Mouse (Mus musculus) midbrain, embryonic 15.5 days (tissue): ENCODE results near the gene Gm10639. TPM values are rescaled to one million over a fixed set of nuclear protein-coding genes. Genes with fewer than 3 reads are reported as not detected.

ENCODE experiments used
- ATAC-seq: fragments of 200-750 bp; cut with Nextera tagmentation; replicated peaks from 2 replicates; pipeline ENCODE4 v1.8.0; 2017; ENCODE audit warnings: moderate TSS enrichment
- H3K27ac ChIP-seq: fragments of 300-500 bp; sonication (generic); 2 replicates; pipeline ENCODE4 v1.5.1; 2015; ENCODE audit warnings: mild to moderate bottlenecking, inconsistent platforms
- H3K27me3 ChIP-seq: fragments of 300-500 bp; sonication (generic); replicated peaks from 2 replicates; pipeline ENCODE4 v1.6.1; 2015; ENCODE audit warnings: inconsistent platforms
- H3K36me3 ChIP-seq: fragments of 300-500 bp; sonication (generic); replicated peaks from 2 replicates; pipeline ENCODE4 v1.6.1; 2015; ENCODE audit warnings: inconsistent platforms
- H3K4me1 ChIP-seq: fragments of 300-500 bp; sonication (generic); 2 replicates; pipeline ENCODE4 v1.6.1; 2015; ENCODE audit warnings: inconsistent platforms
- H3K4me2 ChIP-seq: fragments of 300-500 bp; sonication (generic); 2 replicates; pipeline ENCODE4 v1.6.1; 2015; ENCODE audit warnings: inconsistent platforms, mild to moderate bottlenecking, moderate library complexity
- H3K4me3 ChIP-seq: fragments of 300-500 bp; sonication (generic); 2 replicates; pipeline ENCODE4 v1.5.1; 2015; ENCODE audit warnings: mild to moderate bottlenecking, inconsistent platforms
- H3K9ac ChIP-seq: fragments of 300-500 bp; sonication (generic); 2 replicates; pipeline ENCODE4 v1.6.1; 2015; ENCODE audit warnings: mild to moderate bottlenecking, inconsistent platforms
- H3K9me3 ChIP-seq: fragments of 300-500 bp; sonication (generic); 2 replicates; pipeline ENCODE4 v1.6.1; 2016; ENCODE audit warnings: inconsistent platforms
- WGBS: fragments of 180-500 bp; shearing (Covaris S2); methylation state at CpG from one replicate; pipeline ENCODE4 v1.1.7; 2015; ENCODE audit warnings: mixed read lengths; 5-methylcytosine and 5-hydroxymethylcytosine counted together
- polyA plus RNA-seq: library from polyadenylated mRNA; unstranded; fragments of >200 nt; fragmentation: Nextera tagmentation; extraction: Ambion mirVana; gene quantifications from 2 replicates; pipeline ENCODE4 v1.2.1, GENCODE M21; 2015

Gene Gm10639
- polyA plus RNA-seq, 1 experiment from 2014 or later, result not detected

DNA sequence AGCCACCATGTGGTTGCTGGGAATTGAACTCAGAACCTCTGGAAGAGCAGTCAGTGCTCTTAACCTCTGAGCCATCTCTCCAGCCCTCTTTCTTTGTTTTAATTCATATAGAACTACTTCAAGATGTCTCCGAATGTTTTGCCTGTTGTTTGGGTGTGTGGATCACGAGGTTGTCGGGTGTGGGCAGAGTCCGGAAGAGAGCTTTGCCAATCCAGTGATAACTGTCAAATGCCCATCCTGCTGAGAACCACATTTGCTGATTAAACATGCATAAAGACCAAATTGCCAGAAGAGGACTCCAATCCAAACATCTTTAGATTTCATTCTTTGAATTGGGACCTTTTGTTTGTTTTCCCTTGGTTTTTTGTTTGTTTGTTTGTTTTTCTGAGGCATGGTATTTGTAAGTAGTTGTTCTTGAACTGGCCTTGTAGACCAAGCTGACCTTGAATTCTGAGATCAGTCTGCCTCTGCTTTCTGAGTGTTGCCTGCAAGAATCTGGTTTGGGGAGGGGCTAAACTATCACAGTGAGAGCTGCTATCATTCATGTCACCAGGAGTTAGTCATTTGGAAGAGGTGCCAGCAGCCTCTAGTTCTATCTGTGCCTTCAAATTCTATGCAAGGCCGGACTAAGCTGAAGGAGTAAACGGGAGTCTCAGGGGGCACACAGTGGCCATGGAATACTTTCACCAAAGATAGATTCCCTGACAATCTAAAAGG, 61.9 kb downstream of the Gm10639 start:
- Histone ChIP-seq H3K27me3 (no peaks in the 10 kb centered on the region), H3K9me3 (no peaks in the 10 kb centered on the region), H3K4me2 (no peak overlapping the region), H3K27ac (no peak overlapping the region), H3K4me1 (no peaks in the 10 kb centered on the region), H3K4me3 (no peak overlapping the region), H3K9ac (no peak overlapping the region), H3K36me3 (no peaks in the 10 kb centered on the region)
- 88% methylated on average over 6 of the region's 6 CpGs for WGBS
- ATAC-seq, result no peak

Other genes starting within 250 kb of the Gm10639 start
- not detected in 2 replicates for gene Gcm1, start 238.0 kb upstream of the Gm10639 start, polyA plus RNA-seq
- 67.5 and 75.1 TPM in 2 replicates for gene Fbxo9, start 180.9 kb upstream of the Gm10639 start, polyA plus RNA-seq
- gene Ick, start 180.7 kb upstream of the Gm10639 start, polyA plus RNA-seq, result 43.0 and 46.3 TPM in 2 replicates
- gene Gsta4, start 107.1 kb upstream of the Gm10639 start, polyA plus RNA-seq, result 15.7 and 21.0 TPM in 2 replicates
- gene Gsta1, start 59.3 kb upstream of the Gm10639 start, polyA plus RNA-seq, result not detected in 2 replicates
- not detected in 2 replicates for gene Gm3776, start 32.8 kb upstream of the Gm10639 start, polyA plus RNA-seq
- gene Omt2a, start 24.9 kb downstream of the Gm10639 start, polyA plus RNA-seq, result not detected in 2 replicates
- gene Omt2b, start 37.7 kb downstream of the Gm10639 start, polyA plus RNA-seq, result not detected in 2 replicates
- gene Gsta2, start 65.9 kb downstream of the Gm10639 start, polyA plus RNA-seq, result not detected in 2 replicates
- 5.6 and 6.3 TPM in 2 replicates for gene Dppa5a, start 78.3 kb downstream of the Gm10639 start, polyA plus RNA-seq
- 6.3 and 6.5 TPM in 2 replicates for gene Ooep, start 88.8 kb downstream of the Gm10639 start, polyA plus RNA-seq
- gene Ddx43, start 105.9 kb downstream of the Gm10639 start, polyA plus RNA-seq, result 0.41 and 0.47 TPM in 2 replicates
- gene Cgas, start 153.3 kb downstream of the Gm10639 start, polyA plus RNA-seq, result 0.68 and 0.80 TPM in 2 replicates
- 28.8 and 30.8 TPM in 2 replicates for gene Mto1, start 158.3 kb downstream of the Gm10639 start, polyA plus RNA-seq
- 2.2 and 2.4 TPM in 2 replicates for gene Gm17324, start 158.9 kb downstream of the Gm10639 start, polyA plus RNA-seq
- gene Eef1a1, start 199.2 kb downstream of the Gm10639 start, polyA plus RNA-seq, result 3,193 and 3,214 TPM in 2 replicates